Mouse (Mus musculus) bone marrow, adult 2 months (tissue): ENCODE results near the gene 1500015O10Rik.

ENCODE experiments used
- CTCF ChIP-seq: fragments of 200-500 bp; IDR thresholded peaks from 2 replicates; pipeline ENCODE4 v1.5.1; 2011; ENCODE audit warnings: low read length, control low read depth; ENCODE audit not compliant: control insufficient read depth, insufficient read depth
- POLR2A ChIP-seq: fragments of 200-500 bp; IDR thresholded peaks from 2 replicates; pipeline ENCODE4 v1.6.1; 2011; ENCODE audit warnings: low read depth, mild to moderate bottlenecking, control low read depth, low read length, borderline replicate concordance; ENCODE audit not compliant: control insufficient read depth

DNA sequence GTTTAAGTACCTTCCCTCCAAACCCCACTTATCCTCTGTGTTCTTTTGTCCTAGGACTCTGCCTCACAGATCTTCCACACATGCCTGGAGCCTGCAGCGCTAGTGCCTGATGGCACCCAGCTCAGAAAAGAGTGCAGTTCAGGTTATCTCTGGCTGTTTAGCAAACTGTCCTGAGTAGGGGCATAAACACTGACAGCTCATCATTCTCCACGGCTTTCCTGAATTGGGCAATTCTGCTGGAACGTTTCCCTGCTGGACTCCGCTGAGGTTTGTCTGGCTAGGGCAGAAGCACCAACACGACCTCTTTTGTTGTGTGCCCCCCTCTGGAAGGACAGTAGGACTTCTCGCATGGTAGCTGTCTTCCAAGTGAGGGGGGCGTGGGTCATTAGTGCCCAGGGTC, 12.4 kb upstream of the 1500015O10Rik start:
- TF ChIP-seq POLR2A (no peak), CTCF (no peak)
